Mouse (Mus musculus) embryonic facial prominence, embryonic 13.5 days (tissue): ENCODE data around the gene Abhd17a. TPM values are rescaled to one million over a fixed set of nuclear protein-coding genes. Genes with fewer than 3 reads are reported as not detected.

Source experiments
- ATAC-seq: fragments of 200-750 bp; cut with Nextera tagmentation; 2 replicates; pipeline ENCODE4 v1.8.0; 2017; ENCODE audit warnings: low read depth; ENCODE audit not compliant: insufficient number of reproducible peaks, insufficient read depth, low FRiP score, low TSS enrichment
- H3K27ac ChIP-seq: fragments of 300-500 bp; sonication (generic); 2 replicates; pipeline ENCODE4 v1.5.1; 2015; ENCODE audit warnings: moderate library complexity, mild to moderate bottlenecking, inconsistent platforms
- H3K27me3 ChIP-seq: fragments of 300-500 bp; sonication (generic); 2 replicates; pipeline ENCODE4 v1.6.1; 2015; ENCODE audit warnings: mild to moderate bottlenecking, inconsistent platforms
- H3K36me3 ChIP-seq: fragments of 300-500 bp; sonication (generic); 2 replicates; pipeline ENCODE4 v1.6.1; 2015; ENCODE audit warnings: mild to moderate bottlenecking, inconsistent platforms
- H3K4me1 ChIP-seq: fragments of 300-500 bp; sonication (generic); 2 replicates; pipeline ENCODE4 v1.6.1; 2015; ENCODE audit warnings: inconsistent platforms
- H3K4me2 ChIP-seq: fragments of 300-500 bp; sonication (generic); 2 replicates; pipeline ENCODE4 v1.6.1; 2015; ENCODE audit warnings: moderate library complexity, mild to moderate bottlenecking, inconsistent platforms
- H3K4me3 ChIP-seq: fragments of 300-500 bp; sonication (generic); 2 replicates; pipeline ENCODE4 v1.5.1; 2015; ENCODE audit warnings: mild to moderate bottlenecking, inconsistent platforms
- H3K9ac ChIP-seq: fragments of 300-500 bp; sonication (generic); 2 replicates; pipeline ENCODE4 v1.6.1; 2015; ENCODE audit warnings: mild to moderate bottlenecking, inconsistent platforms
- H3K9me3 ChIP-seq: fragments of 300-500 bp; sonication (generic); 2 replicates; pipeline ENCODE4 v1.6.1; 2016; ENCODE audit warnings: inconsistent platforms
- WGBS: fragments of 180-500 bp; shearing (Covaris S2); methylation state at CpG from one replicate; pipeline ENCODE4 v1.1.7; 2015; ENCODE audit warnings: mixed read lengths; 5-methylcytosine and 5-hydroxymethylcytosine counted together
- polyA plus RNA-seq: library from polyadenylated mRNA; unstranded; fragments of >200 nt; fragmentation: Nextera tagmentation; extraction: Ambion mirVana; gene quantifications from 2 replicates; pipeline ENCODE4 v1.2.1, GENCODE M21; 2015

Abhd17a gene
- 84.6 and 85.3 TPM in 2 replicates for polyA plus RNA-seq

DNA sequence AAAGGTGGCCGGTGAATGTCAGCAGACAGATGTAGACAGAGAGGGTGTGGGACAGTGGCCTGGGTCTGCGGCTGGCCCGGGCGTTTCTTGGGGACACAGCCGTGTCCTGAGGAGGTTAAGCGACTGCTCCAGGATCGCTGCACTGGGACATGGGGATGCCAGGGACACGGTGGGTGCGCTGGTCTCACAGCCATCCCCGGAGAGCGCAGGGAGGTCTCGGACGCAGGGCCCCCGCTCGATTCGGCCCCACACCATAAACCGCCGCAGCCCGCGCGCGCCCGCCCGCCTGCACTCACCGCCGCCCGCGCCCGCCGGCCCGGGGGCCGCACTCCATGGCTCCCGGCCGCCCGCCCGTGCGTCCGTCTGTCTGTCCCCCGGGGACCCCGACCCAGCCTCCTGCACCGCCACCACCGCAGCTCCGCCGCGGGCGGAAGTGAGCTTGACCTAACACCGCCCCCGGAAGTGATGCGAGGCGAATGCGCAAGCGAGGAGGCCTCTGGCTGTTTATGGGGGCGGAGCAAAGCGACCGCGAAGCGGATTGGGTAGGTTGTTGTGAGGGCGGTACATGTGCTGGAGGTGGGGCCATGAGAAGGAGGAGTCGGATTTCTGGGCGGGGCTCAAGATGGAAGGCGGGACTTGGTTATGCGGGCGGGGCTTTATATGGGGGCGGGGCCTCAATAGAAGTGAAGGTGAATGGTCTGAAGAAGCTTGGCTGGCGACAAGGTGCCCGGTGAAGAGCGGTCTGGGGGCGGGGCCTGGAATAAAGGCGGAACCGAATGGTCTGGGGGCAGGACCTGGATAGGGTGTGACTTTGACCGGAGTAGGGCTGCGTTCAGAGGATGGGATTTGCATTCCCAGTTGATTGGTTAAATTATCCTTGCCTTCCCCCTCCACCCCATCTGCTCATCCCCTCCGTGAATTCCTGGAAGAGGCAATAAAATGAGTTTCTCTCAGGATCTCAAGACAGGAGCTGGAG lies at the start of gene Abhd17a:
Gene Abhd17a, minus strand, starts transcription at position 463 of the 976 bp plus-strand sequence.
- peak; percentile 89 for ATAC-seq
- peak within 1 kb of the TSS; percentile 74 for H3K27ac ChIP-seq
- WGBS: under 1% methylated on average over 49 of the region's 73 CpGs
- peak within 1 kb of the TSS; percentile 90 for H3K4me2 ChIP-seq
- no peaks in the 10 kb centered on the region for H3K27me3 ChIP-seq
- peaks cover 17% of the 10 kb centered on the region for H3K36me3 ChIP-seq
- peaks cover 28% of the 10 kb centered on the region for H3K4me1 ChIP-seq
- peak within 1 kb of the TSS; percentile 96 for H3K4me3 ChIP-seq
- peak within 1 kb of the TSS; percentile 97 for H3K9ac ChIP-seq
- H3K9me3 ChIP-seq: no peaks in the 10 kb centered on the region

DNA sequence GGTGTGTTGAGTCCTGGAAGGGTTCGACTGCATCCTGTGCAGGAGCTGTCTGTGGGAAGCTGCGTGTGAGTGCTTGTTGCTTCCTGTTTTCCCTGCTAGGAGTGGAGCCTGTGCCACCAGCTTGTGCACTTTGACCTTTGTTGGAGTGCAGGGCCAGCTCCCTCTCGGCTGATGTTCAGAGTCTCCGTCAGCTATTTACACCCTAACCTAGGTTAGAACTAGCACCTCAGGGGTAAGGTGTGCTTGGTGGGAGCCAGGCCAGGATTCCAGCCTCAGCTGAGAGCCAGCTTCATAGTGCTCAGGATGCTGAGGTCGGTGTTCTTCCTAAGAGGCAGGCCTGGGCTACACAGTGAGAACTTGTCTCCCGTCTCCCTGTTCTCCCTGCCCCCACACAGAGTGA lies 45.2 kb upstream of the Abhd17a start:
- H3K4me2 ChIP-seq: no peak overlapping the region
- 82% methylated on average over 6 of the region's 6 CpGs for WGBS
- no peak overlapping the region for H3K4me3 ChIP-seq
- H3K27me3 ChIP-seq: no peaks in the 10 kb centered on the region
- no peaks in the 10 kb centered on the region for H3K4me1 ChIP-seq
- ATAC-seq: no peak
- H3K27ac ChIP-seq: no peak overlapping the region
- no peaks in the 10 kb centered on the region for H3K9me3 ChIP-seq
- H3K36me3 ChIP-seq: peaks cover 80% of the 10 kb centered on the region
- no peak overlapping the region for H3K9ac ChIP-seq

DNA sequence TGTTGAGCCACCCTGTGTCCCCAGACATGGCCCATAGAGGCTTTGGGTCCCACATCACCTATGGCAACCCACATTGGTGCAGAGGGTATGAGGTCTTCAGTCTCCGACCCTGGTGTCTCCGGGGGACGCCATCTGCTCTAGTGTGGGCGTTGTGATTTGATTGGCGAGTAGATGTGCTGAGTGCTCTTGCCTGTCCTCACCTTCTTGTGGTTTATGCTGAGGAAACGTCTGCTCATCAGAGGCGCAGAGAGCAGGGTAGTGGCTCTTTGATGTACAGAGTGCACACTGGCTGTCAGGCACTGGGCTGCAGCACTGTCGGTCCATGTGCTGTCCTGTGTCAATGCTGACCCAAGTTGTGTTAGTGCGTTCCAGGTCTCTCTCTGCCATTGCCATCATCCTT lies 38.8 kb upstream of the Abhd17a start:
- H3K4me3 ChIP-seq: no peak overlapping the region
- no peak overlapping the region for H3K9ac ChIP-seq
- no peaks in the 10 kb centered on the region for H3K27me3 ChIP-seq
- H3K4me2 ChIP-seq: no peak overlapping the region
- H3K4me1 ChIP-seq: peaks cover 20% of the 10 kb centered on the region
- H3K36me3 ChIP-seq: peaks cover 24% of the 10 kb centered on the region
- H3K27ac ChIP-seq: no peak overlapping the region
- no peak for ATAC-seq
- H3K9me3 ChIP-seq: no peaks in the 10 kb centered on the region
- WGBS: 86% methylated on average over 9 of the region's 9 CpGs

DNA sequence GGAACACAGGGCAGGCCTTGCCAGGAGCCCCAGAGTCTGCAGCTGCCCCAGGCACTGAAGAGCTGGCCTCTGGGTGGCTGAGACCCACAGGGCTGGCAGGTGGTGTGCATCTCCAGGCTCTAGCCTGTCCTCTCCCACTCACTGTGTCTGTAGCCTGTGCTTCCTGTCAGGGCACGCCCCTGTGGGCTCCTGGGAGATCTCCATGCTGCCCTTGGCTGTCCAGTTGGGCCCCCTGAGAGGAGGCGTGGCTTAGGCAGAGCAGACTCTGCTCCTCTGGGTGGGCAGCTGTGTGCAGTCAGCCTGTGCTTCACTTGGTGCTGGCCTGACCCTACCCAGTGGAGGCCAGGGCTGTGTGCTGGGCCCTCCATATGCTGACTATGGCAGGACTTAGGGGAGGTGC lies 37.5 kb upstream of the Abhd17a start:
- peaks cover 28% of the 10 kb centered on the region for H3K4me1 ChIP-seq
- H3K9me3 ChIP-seq: no peaks in the 10 kb centered on the region
- H3K27me3 ChIP-seq: no peaks in the 10 kb centered on the region
- peaks cover 19% of the 10 kb centered on the region for H3K36me3 ChIP-seq
- H3K27ac ChIP-seq: no peak overlapping the region
- 59% methylated on average over 2 of the region's 2 CpGs for WGBS
- H3K4me3 ChIP-seq: no peak overlapping the region
- H3K4me2 ChIP-seq: no peak overlapping the region
- peak overlapping the region; percentile 40; the same call in 1 of the 2 replicates for H3K9ac ChIP-seq
- ATAC-seq: no peak

DNA sequence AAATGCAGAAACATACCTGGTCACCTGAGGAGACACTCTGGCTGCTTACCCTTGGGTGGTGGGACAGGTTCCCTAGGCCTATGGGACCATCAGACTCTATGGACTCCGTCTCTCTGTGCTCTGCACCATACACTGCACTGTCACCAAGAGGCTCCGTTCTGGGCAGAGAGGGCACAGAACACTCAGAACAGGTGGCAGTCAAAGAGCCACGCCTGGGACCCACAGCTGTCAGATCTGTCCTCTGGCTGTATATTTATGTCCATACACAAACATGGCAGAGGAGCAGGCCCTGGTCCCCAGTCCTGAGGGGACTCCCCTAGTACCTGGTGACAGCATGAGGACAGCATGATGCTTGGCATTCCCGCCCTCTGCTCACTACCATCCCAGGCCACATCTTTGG lies 35.6 kb upstream of the Abhd17a start:
- Histone ChIP-seq H3K9me3 (no peaks in the 10 kb centered on the region), H3K27ac (no peak overlapping the region), H3K4me3 (no peak overlapping the region), H3K36me3 (peaks cover 8% of the 10 kb centered on the region; the same call in 1 of the 2 replicates), H3K27me3 (no peaks in the 10 kb centered on the region), H3K9ac (no peak overlapping the region), H3K4me2 (no peak overlapping the region), H3K4me1 (peaks cover 35% of the 10 kb centered on the region)
- WGBS: 91% methylated on average over 4 of the region's 4 CpGs
- no peak for ATAC-seq

DNA sequence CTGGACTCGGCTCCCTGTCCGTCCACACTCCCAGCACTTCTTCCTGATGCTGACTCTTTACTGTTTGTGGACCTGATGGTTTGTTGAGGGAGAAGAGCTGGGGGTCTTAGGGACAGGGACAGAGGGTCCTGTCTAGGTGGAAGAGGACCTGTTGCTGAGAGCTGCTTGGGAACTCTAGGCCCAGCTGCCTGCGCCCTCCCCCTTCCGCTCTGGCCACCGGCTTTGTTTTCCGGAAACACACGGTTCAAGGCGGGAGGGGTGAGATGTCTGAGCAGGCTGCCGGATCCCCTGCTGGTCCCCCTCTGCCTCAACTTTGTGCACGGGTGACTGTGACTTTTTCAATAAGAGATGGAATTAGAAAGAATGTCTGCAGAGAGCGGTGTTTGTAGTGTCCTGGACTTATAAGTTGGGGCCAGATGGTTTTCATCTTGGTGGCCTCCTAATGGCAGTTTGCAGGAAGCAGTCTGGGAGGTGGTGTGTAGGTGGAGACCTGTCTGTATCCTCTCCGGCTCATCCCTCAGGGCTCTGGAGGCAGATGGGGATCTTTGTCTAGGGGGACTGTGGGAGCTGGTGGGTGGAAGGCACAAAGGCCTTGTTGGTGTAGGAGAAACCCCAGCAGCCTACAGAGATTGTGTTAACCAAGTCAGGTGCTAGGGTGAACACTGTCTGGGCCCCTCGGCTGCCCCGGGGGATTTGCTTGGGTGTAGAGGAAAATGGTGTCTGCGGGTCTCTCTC lies 33.5 kb upstream of the Abhd17a start:
- H3K4me1 ChIP-seq: peaks cover 35% of the 10 kb centered on the region
- peak overlapping the region; percentile 91 for H3K9ac ChIP-seq
- H3K9me3 ChIP-seq: no peaks in the 10 kb centered on the region
- H3K4me2 ChIP-seq: peak overlapping the region; percentile 99
- WGBS: 8% methylated on average over 15 of the region's 15 CpGs
- 0 out of 2 replicates have a peak, but pooled peaks cover 4% of the 10 kb centered on the region for H3K36me3 ChIP-seq
- peak overlapping the region; percentile 87 for H3K27ac ChIP-seq
- no peaks in the 10 kb centered on the region for H3K27me3 ChIP-seq
- no peak for ATAC-seq
- peak overlapping the region; percentile 86 for H3K4me3 ChIP-seq

DNA sequence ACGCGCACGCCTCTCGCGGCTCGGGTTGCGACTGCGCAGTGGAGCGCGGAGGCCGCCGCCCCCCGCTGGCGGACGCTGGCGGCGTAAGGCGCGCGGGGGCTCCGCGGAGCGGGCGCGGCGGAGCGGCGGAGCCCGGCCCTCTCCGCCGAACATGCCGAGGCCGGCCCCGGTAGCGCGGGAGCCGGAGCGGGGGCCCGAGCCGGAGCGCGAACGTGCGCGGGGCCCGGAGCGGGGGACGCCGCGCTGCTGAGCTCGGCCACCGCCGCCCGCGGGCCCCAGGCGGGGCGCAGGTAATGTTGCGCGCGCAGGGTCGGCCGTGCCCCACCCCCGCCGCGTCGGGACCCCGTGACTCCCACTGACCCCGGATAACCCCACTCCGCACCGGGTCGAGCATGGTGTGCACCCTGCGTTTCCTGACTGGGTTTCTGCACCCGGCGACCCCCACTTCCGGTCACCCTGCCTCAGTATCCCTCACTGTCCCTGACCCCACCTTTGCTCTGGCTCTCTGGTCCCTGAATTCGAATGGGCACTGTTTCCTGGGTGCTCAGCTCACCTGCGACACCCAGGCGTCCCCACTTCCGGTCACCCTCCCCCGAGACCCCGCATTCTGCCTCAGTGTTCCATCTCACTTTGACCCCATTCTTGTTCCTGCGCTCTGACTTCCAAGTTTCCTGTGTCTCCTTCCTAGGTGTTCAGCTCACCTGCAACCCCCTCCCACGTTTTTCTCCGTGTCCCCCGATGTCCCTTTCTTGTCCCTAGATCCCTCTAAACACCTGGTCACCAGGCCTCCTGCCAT lies 32.7 kb upstream of the Abhd17a start, which contains the start of gene Csnk1g2:
Gene Csnk1g2, plus strand, starts transcription at position 178 of the 796 bp plus-strand sequence.
- Histone ChIP-seq H3K27me3 (no peaks in the 10 kb centered on the region), H3K27ac (peak within 1 kb of the TSS; percentile 94), H3K36me3 (0 out of 2 replicates have a peak, but pooled peaks cover 4% of the 10 kb centered on the region), H3K4me2 (peak within 1 kb of the TSS; percentile 99), H3K9me3 (no peaks in the 10 kb centered on the region), H3K4me3 (peak within 1 kb of the TSS; percentile 86), H3K4me1 (peaks cover 34% of the 10 kb centered on the region), H3K9ac (peak within 1 kb of the TSS; percentile 91)
- WGBS: under 1% methylated on average over 85 of the region's 85 CpGs
- peak; percentile 18; the same call in 1 of the 2 replicates for ATAC-seq

DNA sequence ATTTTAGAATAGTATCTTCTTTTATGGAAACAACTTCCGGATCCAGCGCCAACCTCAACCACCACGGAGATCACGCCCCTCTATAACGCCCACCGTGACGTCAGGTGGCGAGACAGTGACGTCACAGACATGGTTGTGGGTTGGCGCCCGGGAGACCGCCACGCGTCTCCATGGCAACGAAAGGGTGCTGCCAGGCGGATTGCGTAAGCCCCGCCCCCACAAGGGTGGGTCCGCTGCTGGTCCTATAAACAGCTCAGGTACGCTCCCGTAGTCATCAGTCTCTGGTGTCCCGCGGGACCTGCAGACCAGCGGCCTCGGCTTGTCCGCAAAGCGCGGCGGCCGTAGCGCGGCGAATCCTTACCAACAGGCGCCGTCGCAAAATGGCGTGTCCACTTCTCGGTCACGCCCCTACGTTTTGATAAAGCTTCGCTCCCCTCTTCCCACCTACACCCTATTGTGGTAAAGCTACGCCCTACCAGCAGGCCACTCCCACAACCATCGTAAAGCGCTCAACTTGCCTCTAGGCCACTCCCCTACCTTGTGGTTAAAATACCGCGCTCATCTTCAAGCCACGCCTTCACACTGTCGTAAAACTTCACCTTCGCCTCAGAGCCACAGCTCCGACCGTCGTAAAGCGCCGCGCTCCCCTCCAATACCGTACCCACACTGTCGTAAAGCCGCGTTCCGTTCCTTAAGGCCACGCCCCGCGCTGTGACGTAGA lies 32.0 kb upstream of the Abhd17a start:
- peak overlapping the region; percentile 94 for H3K27ac ChIP-seq
- ATAC-seq: peak; percentile 95
- peak overlapping the region; percentile 86 for H3K4me3 ChIP-seq
- H3K36me3 ChIP-seq: no peaks in the 10 kb centered on the region
- peak overlapping the region; percentile 99 for H3K4me2 ChIP-seq
- H3K9ac ChIP-seq: peak overlapping the region; percentile 91
- under 1% methylated on average over 64 of the region's 64 CpGs for WGBS
- H3K9me3 ChIP-seq: no peaks in the 10 kb centered on the region
- peaks cover 30% of the 10 kb centered on the region for H3K4me1 ChIP-seq
- no peaks in the 10 kb centered on the region for H3K27me3 ChIP-seq

DNA sequence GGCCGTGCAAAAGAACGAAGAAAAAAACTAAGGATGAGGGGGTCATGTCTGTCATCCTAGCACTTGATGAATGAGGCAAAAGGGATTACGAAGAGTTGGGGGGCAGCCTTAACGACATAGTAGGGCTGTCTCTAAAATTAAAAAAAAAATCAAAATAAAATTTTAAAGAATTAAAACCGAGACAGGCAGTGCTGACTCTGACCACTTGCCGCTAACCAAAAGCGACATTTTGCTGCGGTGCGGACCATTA lies 31.5 kb upstream of the Abhd17a start:
- no peaks in the 10 kb centered on the region for H3K27me3 ChIP-seq
- no peaks in the 10 kb centered on the region for H3K9me3 ChIP-seq
- peaks cover 30% of the 10 kb centered on the region for H3K4me1 ChIP-seq
- peak overlapping the region; percentile 69 for H3K9ac ChIP-seq
- H3K36me3 ChIP-seq: peaks cover under 1% of the 10 kb centered on the region
- ATAC-seq: no peak
- peak overlapping the region; percentile 86 for H3K4me3 ChIP-seq
- peak overlapping the region; percentile 99 for H3K4me2 ChIP-seq
- 6% methylated on average over 9 of the region's 9 CpGs for WGBS
- peak overlapping the region; percentile 94 for H3K27ac ChIP-seq

DNA sequence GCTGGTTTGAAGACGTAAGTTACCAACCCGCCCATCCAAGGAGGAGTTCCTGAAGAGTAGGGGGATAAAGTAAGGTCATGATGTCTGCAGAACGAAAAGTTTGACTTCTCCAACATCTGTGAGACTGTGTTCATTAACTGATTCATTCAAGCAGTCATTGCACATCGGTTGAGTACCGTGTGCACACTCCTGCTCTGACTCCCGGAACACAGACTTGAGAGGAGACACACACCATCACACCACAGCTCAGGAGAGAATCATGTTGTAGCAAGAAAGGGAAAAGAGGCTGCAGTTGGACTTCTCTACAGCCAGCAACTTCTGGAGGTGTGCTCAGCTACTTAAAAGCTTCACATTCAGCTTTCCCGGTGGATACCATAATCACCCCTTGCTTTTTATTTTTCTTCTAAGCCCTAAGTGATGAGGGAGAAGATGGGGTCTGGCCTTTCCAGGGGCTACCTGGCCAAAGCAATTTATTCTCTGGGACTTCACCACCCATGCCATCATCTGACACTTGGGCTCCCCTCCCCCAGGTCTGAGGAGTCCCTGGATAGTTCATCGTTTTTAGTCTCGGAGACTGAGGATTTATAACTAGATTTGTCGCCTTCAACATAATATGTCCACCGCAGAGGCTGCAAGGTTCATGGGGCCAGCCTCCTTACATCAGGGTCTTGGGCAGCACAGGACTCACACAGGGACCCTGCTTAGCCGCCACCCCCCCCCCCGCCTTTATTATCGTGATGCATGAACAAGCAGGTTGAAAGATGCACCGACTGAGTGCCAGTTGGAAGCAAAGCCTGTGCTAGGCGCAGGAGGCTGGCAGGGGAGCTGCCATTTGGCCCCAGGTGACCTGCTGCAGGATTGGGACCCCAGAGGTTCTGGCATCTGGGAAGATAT lies 30.9 kb upstream of the Abhd17a start:
- H3K9me3 ChIP-seq: no peaks in the 10 kb centered on the region
- peak overlapping the region; percentile 99 for H3K4me2 ChIP-seq
- H3K27ac ChIP-seq: peak overlapping the region; percentile 94
- WGBS: 56% methylated on average over 16 of the region's 16 CpGs
- H3K36me3 ChIP-seq: peaks cover 6% of the 10 kb centered on the region
- H3K4me1 ChIP-seq: peaks cover 30% of the 10 kb centered on the region
- no peaks in the 10 kb centered on the region for H3K27me3 ChIP-seq
- H3K4me3 ChIP-seq: peak overlapping the region; percentile 86
- no peak for ATAC-seq
- H3K9ac ChIP-seq: peak overlapping the region; percentile 69
